Mouse (Mus musculus) thymus, postnatal 25 days (tissue): ENCODE results near the gene Gm10392.
"Not testable (repeated sequence)": the region's sequence is repeated elsewhere in the genome, so short reads cannot be mapped to it uniquely, and the experiment has no call there.

Experiments
- DNase-seq: peaks from one replicate; pipeline ENCODE4 v3.0.0; 2022

Gm10392 gene

DNA sequence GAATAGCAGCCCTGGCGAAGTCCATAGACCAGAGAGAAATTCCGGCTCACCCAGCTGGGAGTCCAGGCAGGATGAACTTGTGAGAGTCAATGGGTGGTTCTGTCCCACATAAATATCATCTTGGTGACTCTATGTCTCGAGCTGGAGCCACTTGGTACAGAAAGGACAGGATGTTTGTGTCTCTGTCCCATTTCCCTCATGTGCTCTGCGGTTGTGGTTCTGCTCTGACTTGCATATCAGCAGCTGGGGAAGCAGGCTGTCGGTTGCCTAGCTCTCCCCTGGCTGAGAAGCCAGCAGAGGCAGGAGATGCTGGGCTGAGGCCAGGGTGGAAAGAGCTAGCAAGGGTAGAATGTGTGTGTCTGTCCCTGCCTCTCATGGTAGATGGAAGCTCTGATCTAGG lies at the start of gene Gm10392:
Gene Gm10392, minus strand, starts transcription at position 156 of the 400 bp plus-strand sequence.
- DNase-seq, result peak; percentile 81

DNA sequence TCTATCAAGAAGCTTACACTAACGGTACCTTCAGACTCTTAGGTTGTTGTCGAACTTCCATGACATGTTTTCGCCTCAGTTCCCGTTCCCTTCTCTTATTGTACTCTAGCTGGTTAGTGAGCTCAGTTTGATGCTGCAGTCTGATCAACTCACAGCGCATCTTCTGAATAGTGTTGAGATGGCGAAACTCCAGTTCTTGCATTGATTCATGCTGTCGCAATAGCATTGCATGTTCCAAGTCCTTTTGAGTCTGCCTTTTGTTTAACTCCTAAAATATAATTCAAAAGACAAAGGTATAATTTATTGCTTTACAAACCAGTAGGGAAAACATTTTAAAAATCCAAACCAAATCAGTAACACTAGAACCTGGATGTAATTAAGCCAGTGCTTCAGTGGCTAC lies 26.3 kb upstream of the Gm10392 start:
- DNase-seq, result no peak

DNA sequence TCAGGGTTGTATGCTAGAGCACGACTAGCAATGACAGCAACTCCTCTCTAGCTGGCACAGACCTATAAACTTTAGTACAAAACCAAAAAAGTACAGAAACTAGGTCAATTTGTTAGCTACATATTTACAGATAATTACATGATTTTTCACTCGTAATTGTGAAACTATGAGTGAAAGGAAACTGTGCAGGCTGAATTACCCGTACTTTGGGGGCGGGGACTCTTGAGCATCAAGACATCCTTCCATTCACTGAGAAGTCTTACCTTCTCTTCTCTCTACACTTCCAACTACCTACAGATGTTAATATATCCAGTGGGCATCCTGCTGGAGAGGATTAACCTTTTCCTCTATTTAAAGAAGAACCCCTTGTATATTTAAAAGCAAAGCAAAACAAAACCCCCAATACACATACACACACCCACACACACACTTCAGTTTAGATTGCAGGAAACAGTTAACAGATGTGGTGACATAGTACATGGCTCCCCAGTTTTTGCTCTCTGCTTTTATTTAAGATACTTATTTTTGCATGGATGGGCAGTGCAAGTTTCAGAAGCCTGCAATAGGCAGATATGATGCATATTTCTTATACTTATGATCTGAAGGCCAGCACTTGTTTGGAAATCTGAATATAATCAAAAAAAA lies 13.3 kb upstream of the Gm10392 start:
- no peak for DNase-seq

DNA sequence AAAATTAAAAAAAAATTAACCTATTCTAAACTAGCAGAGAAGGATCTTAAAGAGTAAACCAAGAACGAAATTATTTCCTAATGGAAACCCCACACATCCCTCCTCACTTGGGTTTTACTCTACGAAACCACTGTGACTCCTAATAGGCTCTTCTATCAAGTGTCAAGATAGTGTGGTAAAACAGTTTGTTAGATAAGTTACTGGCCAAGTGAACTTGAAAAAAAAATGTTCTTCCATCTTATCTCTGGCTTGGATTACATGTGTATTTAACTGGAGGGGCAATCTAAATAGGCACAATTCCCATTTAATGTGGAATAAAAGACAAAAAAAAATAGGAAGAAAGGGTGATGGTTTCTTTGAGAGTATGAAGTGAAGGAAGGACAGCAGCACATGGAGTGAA lies 11.9 kb upstream of the Gm10392 start:
- no peak for DNase-seq

DNA sequence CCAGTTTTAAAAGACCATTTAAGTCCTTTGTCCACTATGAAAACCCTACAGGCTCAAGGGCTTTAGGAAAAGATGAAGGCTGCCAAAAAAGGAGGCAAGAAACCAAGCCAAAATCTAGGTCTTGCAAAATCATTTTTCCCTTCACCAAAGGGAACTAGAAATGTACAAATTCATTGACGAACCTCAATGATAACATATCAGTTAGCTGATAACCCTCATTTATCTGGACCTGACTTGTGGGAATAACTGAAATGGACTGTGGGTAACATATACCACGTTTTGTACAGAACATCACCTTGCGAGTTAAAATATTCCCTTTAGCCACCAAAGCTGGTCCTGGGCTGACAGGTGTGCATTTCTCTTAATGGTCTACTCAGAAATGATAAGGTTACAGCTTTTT lies 10.6 kb upstream of the Gm10392 start:
- DNase-seq, result no peak

DNA sequence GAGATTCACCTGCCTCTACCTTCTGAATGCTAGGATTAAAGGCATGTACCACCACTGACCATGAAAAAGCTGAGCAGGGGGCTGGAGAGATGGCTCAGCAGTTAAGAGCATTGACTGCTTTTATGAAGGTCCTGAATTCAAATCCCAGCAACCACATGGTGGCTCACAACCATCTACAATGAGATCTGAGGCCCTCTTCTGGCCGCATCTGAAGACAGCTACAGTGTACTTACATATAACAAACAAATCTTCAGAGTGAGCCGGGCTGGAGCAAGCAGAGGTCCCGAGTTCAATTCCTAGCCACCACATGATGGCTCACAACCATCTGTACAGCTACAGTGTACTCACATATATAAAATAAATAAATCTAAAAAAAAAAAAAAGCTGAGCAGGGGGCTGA lies 9.4 kb upstream of the Gm10392 start:
- DNase-seq, result not testable (repeated sequence)

DNA sequence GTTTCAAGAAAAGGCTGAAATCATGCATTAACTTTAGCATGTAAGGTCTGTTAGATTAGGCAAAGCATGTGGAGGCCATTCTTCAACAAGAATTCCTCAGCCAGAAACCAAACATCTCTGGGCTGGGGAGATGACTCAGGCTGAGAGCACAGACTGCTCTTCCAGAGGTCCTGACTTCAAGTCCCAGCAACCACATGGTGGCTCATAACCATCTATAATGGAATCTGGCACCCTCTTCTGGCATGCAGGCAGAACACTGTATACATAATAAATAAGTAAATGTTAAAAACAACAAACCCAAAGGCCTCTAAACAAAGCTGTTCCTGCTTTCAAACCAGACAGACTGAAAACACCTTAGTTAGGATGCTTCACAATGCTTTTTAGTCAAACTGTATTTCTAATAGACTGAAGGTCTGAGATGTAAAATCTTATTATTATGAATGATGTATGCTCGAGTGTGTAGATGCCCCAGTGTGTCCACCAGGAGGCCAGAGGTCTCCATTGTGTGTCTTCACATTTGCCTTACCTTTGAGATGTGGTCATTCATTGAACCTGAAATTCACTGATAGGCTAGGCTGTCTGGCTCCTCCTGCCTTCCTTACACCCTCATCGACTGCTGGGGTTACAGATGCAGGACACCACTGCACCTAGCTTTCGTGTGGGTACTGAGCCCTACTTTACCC lies 6.9 kb upstream of the Gm10392 start:
- no peak for DNase-seq

DNA sequence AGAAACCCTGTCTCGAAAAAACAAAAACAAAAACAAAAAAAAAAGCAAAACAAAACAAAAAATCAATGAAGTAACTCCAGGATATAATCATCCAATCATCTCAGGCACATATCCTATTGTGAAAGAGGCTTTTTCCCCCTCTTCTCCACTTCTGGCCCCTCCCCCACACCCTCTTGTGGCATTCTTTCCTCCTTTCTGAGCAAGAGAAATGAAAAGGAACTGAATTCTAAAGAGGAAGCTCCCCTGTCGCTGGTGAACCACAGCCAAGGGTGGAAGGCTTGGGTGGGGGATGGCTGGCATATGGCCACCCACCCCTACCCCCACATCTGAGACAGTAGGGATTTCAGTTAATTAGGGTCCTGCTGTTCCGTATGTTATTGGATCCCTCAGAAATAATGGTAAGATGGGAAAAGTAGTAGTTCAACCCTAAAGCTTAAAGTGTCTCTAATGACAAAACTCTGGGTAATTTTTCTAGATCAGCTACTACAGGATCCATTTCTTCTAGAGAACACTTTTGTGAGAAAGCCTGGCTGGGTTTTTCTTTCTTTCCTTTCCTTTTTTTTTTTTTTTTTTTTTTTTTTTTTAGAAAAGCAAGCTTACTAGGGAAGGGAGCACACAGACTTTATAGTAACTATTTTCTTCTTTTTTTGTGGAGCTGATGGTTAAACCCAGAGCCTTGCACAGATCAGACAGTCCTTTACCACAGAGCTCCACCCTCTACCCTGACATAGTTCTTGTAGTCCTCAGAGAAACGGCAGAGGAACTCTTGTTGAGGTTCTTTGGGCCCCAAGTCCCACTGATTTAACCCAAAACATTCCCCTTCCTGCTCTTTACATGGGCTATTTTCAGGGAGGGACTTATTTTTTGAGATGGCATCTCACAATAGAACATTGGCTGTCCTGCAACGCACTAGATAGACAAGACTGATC lies 1.9 kb upstream of the Gm10392 start:
- peak; percentile 70 for DNase-seq

DNA sequence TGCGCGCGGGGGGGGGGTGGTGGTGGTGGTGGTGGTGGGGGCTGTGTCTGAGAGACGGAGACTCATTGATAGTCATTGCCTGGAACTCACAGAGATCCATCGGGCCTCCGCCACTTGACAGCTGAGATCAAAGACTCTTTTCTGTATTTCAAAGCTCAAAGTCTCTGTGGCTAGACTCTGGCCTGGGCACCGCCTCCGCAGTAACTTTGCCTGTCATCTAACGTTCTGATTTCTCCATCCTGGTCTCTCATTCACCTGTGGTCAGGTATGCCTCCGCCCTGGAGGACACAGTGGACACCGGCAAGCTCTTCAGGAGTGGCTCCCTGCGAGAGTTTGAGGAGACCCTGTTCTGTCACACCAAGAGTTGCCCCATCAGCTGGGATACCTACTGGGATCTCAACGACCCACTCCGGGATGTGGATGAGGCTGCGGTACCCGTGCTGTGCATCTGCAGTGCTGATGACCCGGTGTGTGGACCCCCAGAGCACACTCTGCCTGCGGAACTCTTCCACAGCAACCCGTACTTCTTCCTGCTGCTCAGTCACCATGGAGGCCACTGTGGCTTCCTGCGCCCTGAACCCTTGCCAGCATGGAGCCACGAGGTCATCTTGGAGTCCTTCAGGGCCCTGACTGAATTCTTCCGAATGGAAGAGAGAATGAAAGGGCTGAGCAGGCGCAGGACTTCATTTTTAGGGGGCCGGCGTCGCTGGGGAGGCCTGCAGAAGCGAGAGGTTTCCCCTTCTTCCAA lies 773 bp downstream of the Gm10392 start:
- DNase-seq, result peak; percentile 62

DNA sequence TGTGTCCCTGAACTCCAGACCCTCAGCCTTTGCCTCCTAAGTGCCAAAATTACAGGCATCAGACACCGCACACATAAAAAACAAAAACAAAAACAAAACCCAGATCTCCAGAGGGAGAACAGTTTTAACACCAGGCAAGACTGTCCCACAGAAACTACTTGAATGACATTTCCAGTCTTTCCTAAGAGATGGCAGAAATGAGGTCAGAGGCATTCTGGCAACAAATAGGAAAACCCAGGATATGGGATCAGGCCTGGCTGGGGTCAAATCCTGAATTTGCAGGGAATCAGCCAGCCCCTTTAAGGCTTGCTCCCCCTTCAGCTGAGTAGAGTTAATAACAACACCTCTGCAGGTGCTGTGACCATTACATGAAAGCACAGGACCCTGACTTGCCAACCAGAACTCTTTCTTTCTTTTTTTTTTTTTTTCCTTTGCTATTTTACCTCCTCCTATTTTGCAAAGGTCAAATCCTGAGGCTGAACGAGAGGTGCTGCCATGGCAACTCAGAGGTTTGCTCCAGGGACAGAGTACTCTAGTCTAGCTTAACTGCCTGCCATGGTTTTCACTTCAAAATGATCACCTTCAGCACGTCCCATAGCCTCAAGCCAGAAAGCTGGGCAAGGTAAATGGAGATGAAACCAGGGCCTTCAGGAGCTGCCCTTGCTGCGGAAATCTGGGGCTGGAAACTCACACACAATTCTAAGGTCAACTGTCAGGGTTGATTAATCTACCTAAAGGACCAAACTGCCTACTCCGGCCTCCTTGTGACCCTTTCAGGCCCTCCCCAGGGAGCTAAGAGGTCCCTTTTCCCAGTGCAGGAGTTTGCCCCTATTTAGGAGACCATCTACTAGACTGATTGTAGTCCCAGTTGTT lies 2.2 kb downstream of the Gm10392 start:
- DNase-seq, result no peak

DNA sequence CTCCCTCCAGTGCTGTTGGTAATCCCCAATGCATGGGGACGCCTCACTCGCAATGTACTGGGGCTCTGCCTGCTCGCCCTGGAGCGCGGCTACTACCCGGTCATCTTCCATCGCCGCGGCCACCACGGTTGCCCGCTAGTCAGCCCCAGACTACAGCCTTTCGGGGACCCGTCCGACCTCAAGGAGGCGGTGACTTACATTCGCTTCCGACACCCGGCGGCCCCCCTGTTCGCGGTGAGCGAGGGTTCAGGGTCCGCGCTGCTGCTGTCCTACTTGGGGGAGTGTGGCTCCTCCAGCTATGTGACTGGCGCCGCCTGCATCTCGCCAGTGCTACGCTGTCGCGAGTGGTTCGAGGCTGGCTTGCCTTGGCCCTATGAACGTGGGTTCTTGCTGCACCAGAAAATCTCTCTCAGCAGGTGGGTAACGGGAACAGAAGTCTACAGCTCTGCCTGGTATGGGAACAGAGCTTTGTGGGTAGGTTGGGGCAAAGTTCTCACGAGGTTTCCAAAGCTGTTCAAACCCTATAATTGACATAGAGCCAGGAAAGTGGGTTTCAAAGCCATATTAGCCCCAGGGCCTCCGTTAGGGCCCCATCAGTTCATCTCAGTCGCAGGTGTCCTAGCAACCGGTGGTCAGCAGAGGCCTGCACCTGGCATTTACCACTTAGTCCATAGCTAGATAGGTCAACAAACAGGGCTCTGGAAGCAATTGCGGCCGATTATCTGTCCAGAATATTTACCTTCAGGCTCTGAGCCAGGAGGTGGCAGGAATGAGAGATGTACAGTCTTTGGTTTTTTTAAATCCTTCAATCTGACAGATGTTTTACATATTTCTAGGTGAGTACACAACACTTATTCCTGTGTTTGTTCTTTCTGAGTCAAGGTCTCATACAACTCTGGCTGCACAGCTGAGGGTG lies 3.1 kb downstream of the Gm10392 start, which contains the start of gene Trp53i13:
Gene Trp53i13, minus strand, starts transcription at position 344 of the 916 bp plus-strand sequence.
- DNase-seq, result peak; percentile 58

DNA sequence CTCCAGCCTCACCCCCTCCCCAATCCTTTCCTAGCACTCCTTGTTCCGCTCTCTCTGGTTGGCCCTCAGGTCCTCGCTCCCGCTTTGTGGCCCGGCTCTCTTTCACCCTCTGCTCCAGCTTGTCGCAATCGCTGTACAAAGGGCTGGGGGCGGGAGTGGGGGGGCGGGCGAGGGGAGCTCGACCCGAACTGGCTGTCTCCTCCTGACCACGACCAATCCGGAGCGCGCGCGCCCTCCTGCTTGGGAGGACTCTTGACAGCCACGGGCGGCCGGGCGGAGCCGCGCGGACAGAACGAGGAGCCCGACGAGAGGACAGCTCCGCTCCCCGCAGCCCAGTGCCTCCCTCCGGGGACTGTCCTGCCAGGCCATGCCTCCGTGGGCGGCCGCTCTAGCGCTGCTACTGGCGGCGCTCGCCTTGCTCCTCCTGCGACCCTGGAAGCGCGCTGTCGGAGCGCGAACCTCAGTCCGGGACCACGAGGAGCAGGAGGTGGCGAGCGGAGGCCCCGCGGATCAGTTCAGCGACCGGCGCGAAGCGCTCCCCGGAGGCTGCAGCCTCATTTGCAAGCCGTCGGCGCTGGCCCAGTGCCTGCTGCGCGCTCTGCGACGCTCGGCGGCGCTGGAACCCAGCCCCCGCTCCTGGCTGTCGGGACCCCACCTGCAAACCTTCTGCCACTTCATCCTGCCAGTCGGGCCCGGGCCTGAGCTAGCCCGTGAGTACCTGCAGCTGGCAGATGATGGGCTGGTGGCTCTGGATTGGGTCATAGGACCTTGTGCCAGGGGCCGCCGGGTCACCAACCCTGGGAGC lies 4.0 kb downstream of the Gm10392 start, which contains the start of gene Abhd15:
Gene Abhd15, plus strand, starts transcription at position 290 of the 805 bp plus-strand sequence.
- peak; percentile 75 for DNase-seq

DNA sequence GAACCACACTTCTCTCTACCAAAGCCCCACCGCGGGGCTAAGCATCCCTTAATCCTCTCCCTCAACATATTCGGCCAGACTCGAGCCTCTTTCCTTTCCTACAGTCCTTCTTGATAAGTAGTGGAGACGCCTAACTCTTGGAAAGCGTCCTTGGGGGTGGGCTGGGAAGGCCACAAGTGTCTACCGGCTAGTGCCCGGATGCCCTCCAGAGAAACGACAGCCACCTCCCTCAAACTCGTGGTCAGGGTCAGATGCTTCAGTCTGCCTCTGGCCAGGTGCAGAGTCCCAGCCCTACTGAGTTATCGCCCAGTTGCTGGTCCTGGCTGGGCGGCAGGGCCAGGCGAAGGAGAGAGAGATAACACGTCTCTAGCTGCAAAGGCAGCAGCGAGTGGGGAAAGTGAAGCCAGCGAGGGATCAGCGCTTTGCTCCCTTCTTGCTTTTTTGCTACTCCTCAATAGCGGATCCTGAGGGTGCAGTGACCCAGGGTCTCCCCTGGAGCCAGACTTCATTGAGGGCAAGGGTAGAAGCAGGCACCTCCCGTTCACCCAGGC lies 4.6 kb downstream of the Gm10392 start:
- no peak for DNase-seq

DNA sequence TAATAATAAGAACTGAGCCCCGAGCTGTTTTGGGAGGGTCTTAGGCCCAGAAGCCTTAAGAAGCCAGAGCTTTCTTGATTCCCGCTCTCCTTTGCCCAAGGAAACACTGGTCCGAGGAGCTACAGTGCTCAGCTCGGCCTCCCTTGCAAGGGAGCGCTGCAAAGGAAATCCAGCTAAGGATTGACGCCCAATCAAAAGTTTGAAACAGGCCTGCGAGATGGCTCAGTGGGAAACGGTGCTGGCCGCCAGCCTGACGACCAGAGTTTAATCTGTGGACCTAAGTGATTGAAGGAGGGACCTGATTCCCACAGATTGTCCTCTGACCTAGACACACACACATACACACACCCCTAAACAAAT lies 5.2 kb downstream of the Gm10392 start:
- no peak for DNase-seq

DNA sequence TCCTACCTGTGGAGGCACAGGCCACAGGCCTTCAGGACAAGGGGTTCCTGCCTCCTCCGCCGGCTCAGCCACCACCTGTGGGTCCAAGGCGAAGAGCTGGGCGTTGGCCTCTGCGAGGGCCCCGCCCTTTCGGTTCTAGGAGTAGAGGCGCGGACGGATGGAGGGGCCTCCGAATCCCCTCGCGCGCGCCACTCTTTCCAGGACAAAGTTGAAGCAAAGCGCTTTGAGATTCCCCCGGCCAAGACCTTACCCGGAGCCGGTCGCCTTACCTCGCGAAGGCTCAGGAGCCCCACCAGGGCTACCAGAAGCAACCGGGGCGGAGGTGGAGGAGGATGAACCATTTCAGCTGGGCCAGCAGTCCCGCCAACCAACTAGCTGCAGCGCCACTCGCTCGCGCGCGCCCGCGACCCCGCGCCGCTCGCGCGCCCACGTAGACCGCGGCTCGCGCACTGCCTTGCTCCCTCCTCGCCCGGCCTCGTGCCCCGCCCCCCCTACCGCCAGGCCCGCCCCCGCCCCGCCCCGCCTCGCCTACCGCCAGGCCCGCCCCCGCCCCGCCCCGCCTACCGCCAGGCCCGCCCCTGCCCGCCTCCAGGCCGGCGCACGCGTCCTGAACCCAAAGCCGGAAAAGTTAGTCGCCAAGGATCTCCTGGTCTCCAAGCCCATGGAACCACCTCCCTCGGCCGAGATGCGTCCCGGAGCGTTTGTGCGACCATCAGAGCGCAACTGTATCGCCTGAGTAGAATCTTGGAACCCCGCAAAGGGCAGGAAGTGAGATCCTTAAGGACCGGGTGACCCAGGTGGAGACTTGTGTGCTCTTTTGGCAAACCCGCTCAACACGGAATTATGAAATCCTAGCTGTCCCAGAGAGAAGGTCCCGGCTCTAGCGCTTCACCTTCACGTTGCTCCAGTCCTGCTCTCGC lies 5.8 kb downstream of the Gm10392 start:
- DNase-seq, result peak; percentile 90

DNA sequence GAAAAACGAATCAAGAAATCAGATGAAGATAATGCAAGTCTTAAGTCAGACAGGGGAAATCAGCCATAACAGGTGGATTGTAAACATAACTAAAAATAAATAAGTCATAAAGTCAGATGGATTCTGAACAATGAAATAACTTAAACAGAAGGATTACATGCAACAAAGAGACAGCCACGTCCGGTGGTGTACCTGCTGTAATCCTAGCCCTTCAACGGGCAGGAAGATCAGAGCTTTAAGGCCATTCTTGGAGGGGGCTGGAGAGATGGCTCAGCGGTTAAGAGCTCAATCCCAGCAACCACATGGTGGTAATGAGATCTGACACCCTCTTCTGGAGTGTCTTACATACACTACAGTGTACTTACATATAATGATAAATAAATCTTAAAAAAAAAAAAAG lies 7.7 kb downstream of the Gm10392 start:
- DNase-seq, result no peak

DNA sequence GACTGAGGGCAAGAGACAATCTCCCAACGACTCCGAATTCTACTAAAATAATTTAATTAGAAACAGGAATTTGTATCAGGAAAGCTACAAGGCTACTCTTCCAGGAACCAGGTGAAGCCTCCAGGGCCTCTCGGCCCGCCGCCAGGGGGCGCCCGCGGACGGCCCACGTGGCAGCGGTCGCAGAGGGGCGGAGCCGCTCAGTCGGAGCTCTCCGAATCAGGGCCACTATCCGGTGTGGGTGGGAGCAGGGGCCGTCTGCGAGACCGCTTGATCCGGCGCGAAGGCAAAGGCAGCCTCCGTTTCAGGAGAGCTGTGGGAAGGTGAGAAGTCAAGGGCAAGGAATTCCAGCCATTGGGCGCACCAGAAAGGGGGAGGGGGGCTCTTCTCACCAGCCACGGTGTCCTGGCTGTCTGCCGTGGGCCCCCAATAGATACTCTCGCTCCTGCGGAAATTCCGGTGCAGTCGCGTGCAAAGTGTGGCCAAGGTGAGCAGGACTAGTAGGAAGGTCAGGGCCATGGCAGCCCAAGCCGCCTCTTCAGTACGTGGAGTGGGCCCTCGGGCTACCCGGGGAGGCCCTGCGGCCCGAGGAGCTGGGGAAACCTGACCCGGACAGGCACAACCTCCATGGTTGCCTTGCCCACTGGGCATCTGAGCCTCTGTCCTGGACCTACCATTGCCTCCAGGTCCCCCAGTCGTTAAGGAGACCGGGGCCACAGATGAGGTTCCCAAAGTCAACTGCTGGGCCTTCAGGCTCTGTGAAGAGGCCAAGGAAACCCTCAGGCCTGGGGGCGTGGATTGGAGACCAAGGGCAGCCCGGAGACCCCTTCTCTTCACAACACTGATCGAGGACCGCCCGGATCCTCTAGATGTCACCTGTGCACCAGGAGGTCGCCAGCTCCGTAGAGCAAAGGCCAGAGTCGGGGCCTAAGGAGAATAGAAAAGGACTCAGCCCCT lies 10.7 kb downstream of the Gm10392 start:
- DNase-seq, result peak; percentile 88
